Mouse (Mus musculus): ENCODE results near the gene Hivep3.

GRCm38 (mm10) chr4:120184374-120184991, 450.9 kb downstream of the Hivep3 start:
- no peak for TF ChIP-seq CTCF (IDR thresholded peaks at IDR 0.05; ENCODE audit: control insufficient read depth, insufficient read depth, insufficient replicate concordance, low read depth, low read length)
- TF ChIP-seq POLR2A (IDR thresholded peaks at IDR 0.05; ENCODE audit: control insufficient read depth, low read depth, low read length), result no peak
